Mouse (Mus musculus) skeletal muscle tissue, adult 2 months (tissue): ENCODE measurements around the gene Rhobtb1.

Source experiments
- DNase-seq: peaks from one replicate; pipeline ENCODE4 v3.0.0-alpha.2; 2012; ENCODE audit warnings: low read depth, low spot score

Gene Rhobtb1

GRCm38 (mm10) chr10:69210659-69211058 lies 59.4 kb downstream of the Rhobtb1 start:
- DNase-seq: no peak

GRCm38 (mm10) chr10:69211560-69211959 lies 60.3 kb downstream of the Rhobtb1 start:
- DNase-seq: peak; percentile 59

GRCm38 (mm10) chr10:69211976-69212375 lies 60.7 kb downstream of the Rhobtb1 start:
- DNase-seq: peak; percentile 66

- peak; percentile 94 for DNase-seq
Measured at GRCm38 (mm10) chr10:69212542-69213440, 61.6 kb downstream of the Rhobtb1 start, which contains the start of gene A930033H14Rik. Gene A930033H14Rik (minus strand): TSS chr10:69213098.

- no peak for DNase-seq
Measured at GRCm38 (mm10) chr10:69213451-69213877, 62.2 kb downstream of the Rhobtb1 start.

GRCm38 (mm10) chr10:69213986-69214385 lies 62.8 kb downstream of the Rhobtb1 start:
- DNase-seq: no peak

GRCm38 (mm10) chr10:69217127-69217690 lies 66.0 kb downstream of the Rhobtb1 start:
- DNase-seq: no peak

- peak; percentile 88 for DNase-seq
Measured at GRCm38 (mm10) chr10:69218458-69219288, 67.4 kb downstream of the Rhobtb1 start.

GRCm38 (mm10) chr10:69219289-69219626 lies 68.0 kb downstream of the Rhobtb1 start:
- DNase-seq: no peak

GRCm38 (mm10) chr10:69220296-69220695 lies 69.1 kb downstream of the Rhobtb1 start:
- DNase-seq: peak; percentile 54

- no peak for DNase-seq
Measured at GRCm38 (mm10) chr10:69221148-69221547, 69.9 kb downstream of the Rhobtb1 start.

GRCm38 (mm10) chr10:69221955-69222354 lies 70.7 kb downstream of the Rhobtb1 start:
- DNase-seq: no peak

GRCm38 (mm10) chr10:69223232-69223631 lies 72.0 kb downstream of the Rhobtb1 start:
- no peak for DNase-seq

- DNase-seq: no peak
Measured at GRCm38 (mm10) chr10:69224276-69224675, 73.0 kb downstream of the Rhobtb1 start.

- no peak for DNase-seq
Measured at GRCm38 (mm10) chr10:69225471-69225870, 74.2 kb downstream of the Rhobtb1 start.

GRCm38 (mm10) chr10:69225951-69226350 lies 74.7 kb downstream of the Rhobtb1 start:
- no peak for DNase-seq

GRCm38 (mm10) chr10:69237185-69237584 lies 86.0 kb downstream of the Rhobtb1 start:
- no peak for DNase-seq

GRCm38 (mm10) chr10:69237781-69238180 lies 86.5 kb downstream of the Rhobtb1 start:
- DNase-seq: no peak

GRCm38 (mm10) chr10:69238311-69238710 lies 87.1 kb downstream of the Rhobtb1 start:
- DNase-seq: no peak

GRCm38 (mm10) chr10:69240530-69240929 lies 89.3 kb downstream of the Rhobtb1 start:
- DNase-seq: no peak

- no peak for DNase-seq
Measured at GRCm38 (mm10) chr10:69245151-69245550, 93.9 kb downstream of the Rhobtb1 start.
